In the genomic region with DNA sequence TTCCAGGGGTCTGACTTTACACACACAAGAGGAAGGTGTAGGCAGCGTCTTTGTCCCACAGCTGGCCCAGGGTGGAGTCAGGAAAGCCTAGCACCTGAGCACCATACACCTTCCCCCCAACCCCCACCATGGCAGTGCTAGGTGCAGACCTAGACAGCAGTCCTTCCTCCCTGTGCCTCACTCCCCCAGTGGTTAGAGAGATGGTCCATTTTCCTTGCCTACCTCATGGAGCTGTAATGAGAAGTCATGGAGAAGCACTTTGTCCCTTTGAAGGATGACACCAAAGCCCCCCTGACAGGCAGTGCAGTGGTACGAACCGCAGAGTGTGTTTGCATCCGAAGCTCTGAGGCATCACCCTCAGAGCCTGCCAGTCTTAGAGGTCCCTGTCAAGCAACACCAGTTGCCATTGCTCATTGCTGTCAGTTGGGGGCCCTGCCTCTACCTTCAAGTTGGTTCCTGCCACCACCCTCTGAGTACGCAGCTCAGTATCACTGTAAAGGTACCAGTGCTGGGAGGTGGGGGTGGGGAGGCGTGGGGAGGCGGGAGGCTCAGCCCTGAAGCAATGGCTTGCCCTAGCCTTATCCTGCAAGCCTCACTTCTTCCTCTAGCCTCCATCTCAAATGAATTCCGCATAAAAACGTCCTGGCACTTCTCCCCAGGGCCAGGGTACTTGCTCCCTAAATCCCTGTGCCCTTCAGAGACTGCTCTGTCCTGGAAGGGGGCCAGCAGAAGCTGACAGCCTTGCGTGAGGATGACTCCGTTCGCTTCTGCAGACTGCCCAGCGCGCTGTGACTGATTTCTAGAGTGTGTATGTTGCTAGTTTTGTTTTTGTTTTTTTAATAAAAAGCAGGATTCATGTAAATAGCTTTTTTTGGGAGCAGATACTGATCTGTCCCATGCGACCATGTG, we compare ENCODE assay signal across 8 mouse cellular contexts. TPM values are rescaled to one million over a fixed set of nuclear protein-coding genes. Genes with fewer than 3 reads are reported as not detected.
A peak's percentile ranks its signal among the peaks of the same experiment; 100 is the strongest.
DNase-seq lines count a peak whose midpoint lies in the region; ATAC-seq and TF ChIP-seq lines count a peak whose summit lies in the region.

No protein-coding gene starts in this region.

- H3K27me3 ChIP-seq in heart, embryonic 11.5 days (ENCODE audit: control insufficient read depth, insufficient read depth, low read length): no peaks in the 10 kb centered on the region
- no peaks in the 10 kb centered on the region for H3K27me3 ChIP-seq in ES-Bruce4 (ENCODE audit: control insufficient read depth, insufficient read depth, low read length, poor library complexity, severe bottlenecking)
- H3K27me3 ChIP-seq in heart, embryonic 15.5 days: no peaks in the 10 kb centered on the region
- no peaks in the 10 kb centered on the region for H3K27me3 ChIP-seq in limb, embryonic 13.5 days

- peak overlapping the region; percentile 77 for H3K9ac ChIP-seq in heart, embryonic 11.5 days (ENCODE audit: low read depth, low read length)
- H3K9ac ChIP-seq in ES-Bruce4 (ENCODE audit: low read depth, poor library complexity, severe bottlenecking): peak overlapping the region; percentile 74
- peak overlapping the region; percentile 52 for H3K9ac ChIP-seq in heart, embryonic 15.5 days
- peak overlapping the region; percentile 75 for H3K9ac ChIP-seq in limb, embryonic 13.5 days

- no peak for DNase-seq in heart, adult 8-10 months (ENCODE audit: low spot score)
- peak; percentile 52 for DNase-seq in cerebellum, adult 9-10 months
- peak; percentile 43 for DNase-seq in neural tube, embryonic 10.5 days (ENCODE audit: extremely low spot score, low spot score)
- no peak for DNase-seq in c-Kit-positive CD71-positive TER-119-positive erythroid progenitor cells, embryonic 14.5 days (ENCODE audit: low spot score)

- peak overlapping the region; percentile 51 for H3K4me3 ChIP-seq in heart, embryonic 11.5 days (ENCODE audit: low read depth, low read length)
- H3K4me3 ChIP-seq in ES-Bruce4 (ENCODE audit: low read depth, low read length): peak overlapping the region; percentile 46
- H3K4me3 ChIP-seq in heart, embryonic 15.5 days: peak overlapping the region; percentile 48
- peak overlapping the region; percentile 57 for H3K4me3 ChIP-seq in limb, embryonic 13.5 days

- H3K27ac ChIP-seq in heart, embryonic 11.5 days (ENCODE audit: low read depth, low read length): peak overlapping the region; percentile 82
- H3K27ac ChIP-seq in ES-Bruce4 (ENCODE audit: insufficient read depth, low read length): peak overlapping the region; percentile 51
- H3K27ac ChIP-seq in heart, embryonic 15.5 days: peak overlapping the region; percentile 91
- peak overlapping the region; percentile 82; the same call in 1 of the 2 replicates for H3K27ac ChIP-seq in limb, embryonic 13.5 days

- TF ChIP-seq CTCF in ES-Bruce4 (IDR thresholded peaks at IDR 0.05; ENCODE audit: low read depth, low read length): peak; percentile 13

- peak; percentile 36; the same call in 1 of the 2 replicates for ATAC-seq in heart, embryonic 11.5 days (replicated peaks; ENCODE audit: insufficient number of reproducible peaks, low FRiP score, low TSS enrichment)
- ATAC-seq in heart, embryonic 15.5 days (replicated peaks; ENCODE audit: insufficient number of reproducible peaks, insufficient read depth, low FRiP score, low read depth): 0 out of 2 replicates have a peak, but pooled peaks have one; percentile 16
- peak; percentile 37; the same call in 1 of the 2 replicates for ATAC-seq in limb, embryonic 13.5 days (ENCODE audit: low FRiP score, low read depth)

- 10% methylated on average over 15 of the region's 15 CpGs for WGBS in heart, embryonic 11.5 days (ENCODE audit: insufficient replicate concordance)
- 9% methylated on average over 15 of the region's 15 CpGs for WGBS in heart, embryonic 15.5 days
- 11% methylated on average over 15 of the region's 15 CpGs for WGBS in limb, embryonic 13.5 days

- peaks cover 16% of the 10 kb centered on the region for H3K4me1 ChIP-seq in heart, embryonic 11.5 days (ENCODE audit: control insufficient read depth, insufficient read depth, low read length)
- H3K4me1 ChIP-seq in ES-Bruce4 (ENCODE audit: control insufficient read depth, insufficient read depth, low read length): peaks cover 8% of the 10 kb centered on the region
- H3K4me1 ChIP-seq in heart, embryonic 15.5 days (replicated peaks): peaks cover 20% of the 10 kb centered on the region
- H3K4me1 ChIP-seq in limb, embryonic 13.5 days: peaks cover 22% of the 10 kb centered on the region

- no peak for TF ChIP-seq EP300 in ES-Bruce4 (IDR thresholded peaks at IDR 0.05; ENCODE audit: insufficient read depth, low read depth, low read length)

- TF ChIP-seq POLR2A in ES-Bruce4 (IDR thresholded peaks at IDR 0.05; ENCODE audit: insufficient read depth, low read length): no peak

- 0 out of 2 replicates have a peak, but pooled peaks cover 4% of the 10 kb centered on the region for H3K36me3 ChIP-seq in heart, embryonic 11.5 days (ENCODE audit: control insufficient read depth, insufficient read depth, low read length)
- H3K36me3 ChIP-seq in ES-Bruce4 (ENCODE audit: control insufficient read depth, insufficient read depth, low read length, poor library complexity, severe bottlenecking): no peaks in the 10 kb centered on the region
- peaks cover 18% of the 10 kb centered on the region for H3K36me3 ChIP-seq in heart, embryonic 15.5 days
- H3K36me3 ChIP-seq in limb, embryonic 13.5 days: peaks cover 33% of the 10 kb centered on the region

- peak overlapping the region; percentile 93 for H3K4me2 ChIP-seq in heart, embryonic 11.5 days
- peak overlapping the region; percentile 79 for H3K4me2 ChIP-seq in heart, embryonic 15.5 days
- H3K4me2 ChIP-seq in limb, embryonic 13.5 days (replicated peaks): peak overlapping the region; percentile 98

- H3K9me3 ChIP-seq in heart, embryonic 11.5 days (replicated peaks; ENCODE audit: control insufficient read depth, low read length): no peaks in the 10 kb centered on the region
- H3K9me3 ChIP-seq in ES-Bruce4 (replicated peaks; ENCODE audit: control insufficient read depth, insufficient read depth, low read length, poor library complexity, severe bottlenecking): no peaks in the 10 kb centered on the region
- H3K9me3 ChIP-seq in heart, embryonic 15.5 days (replicated peaks): no peaks in the 10 kb centered on the region
- H3K9me3 ChIP-seq in limb, embryonic 13.5 days: no peaks in the 10 kb centered on the region

RNA-seq across cellular contexts. Expression of a gene that starts 0.6 kb away (rescaled TPM):
- polyA plus RNA-seq in heart, embryonic 11.5 days (2014; fragmentation: Nextera tagmentation; extraction: Ambion mirVana): 0.16 TPM in 1 of 2 replicates, not detected in the other
- not detected for total RNA-seq in heart, adult 8-10 months (2022)
- polyA plus RNA-seq in ES-Bruce4 (2011; ENCODE audit: insufficient read depth, insufficient read length, low read depth, missing spikeins): not detected in 2 replicates
- not detected in 2 replicates for polyA plus RNA-seq in heart, embryonic 15.5 days (2015; fragmentation: Nextera tagmentation; extraction: Ambion mirVana)
- 0.14 TPM in 1 of 2 replicates, not detected in the other for polyA plus RNA-seq in limb, embryonic 13.5 days (2015; fragmentation: Nextera tagmentation; extraction: Ambion mirVana)

RNA-seq across cellular contexts. Expression of a gene that starts 24.4 kb away (rescaled TPM):
- polyA plus RNA-seq in heart, embryonic 11.5 days (2014; fragmentation: Nextera tagmentation; extraction: Ambion mirVana): 12.3 and 14.7 TPM in 2 replicates
- total RNA-seq in heart, adult 8-10 months (2022): 10 to 100 TPM; 45.0 to 47.2 (median 46.1) TPM
- 100 and 108 TPM in 2 replicates for polyA plus RNA-seq in ES-Bruce4 (2011; ENCODE audit: insufficient read depth, insufficient read length, low read depth, missing spikeins)
- 11.3 and 11.4 TPM in 2 replicates for polyA plus RNA-seq in heart, embryonic 15.5 days (2015; fragmentation: Nextera tagmentation; extraction: Ambion mirVana)
- polyA plus RNA-seq in limb, embryonic 13.5 days (2015; fragmentation: Nextera tagmentation; extraction: Ambion mirVana): 17.8 and 18.7 TPM in 2 replicates

RNA-seq across cellular contexts. Expression of a gene that starts 59.4 kb away (rescaled TPM):
- 7.3 and 11.3 TPM in 2 replicates for polyA plus RNA-seq in heart, embryonic 11.5 days (2014; fragmentation: Nextera tagmentation; extraction: Ambion mirVana)
- total RNA-seq in heart, adult 8-10 months (2022): 10 to 100 TPM; 30.4 to 38.2 (median 36.1) TPM
- 20.7 and 23.8 TPM in 2 replicates for polyA plus RNA-seq in ES-Bruce4 (2011; ENCODE audit: insufficient read depth, insufficient read length, low read depth, missing spikeins)
- 6.9 and 9.0 TPM in 2 replicates for polyA plus RNA-seq in heart, embryonic 15.5 days (2015; fragmentation: Nextera tagmentation; extraction: Ambion mirVana)
- polyA plus RNA-seq in limb, embryonic 13.5 days (2015; fragmentation: Nextera tagmentation; extraction: Ambion mirVana): 14.2 and 16.7 TPM in 2 replicates

Comparison
In these comparisons a context has a peak if more than half of its experiments do, and no peak if none do; other contexts are left out.
1. DNase-seq: peak in cerebellum, adult 9-10 months (single experiment) and neural tube, embryonic 10.5 days (single experiment); none in heart, adult 8-10 months (single experiment) and c-Kit-positive CD71-positive TER-119-positive erythroid progenitor cells, embryonic 14.5 days (single experiment).
2. Peak in every context shown above with its lines, with median percentiles within 50 percentile points of each other: ATAC-seq, H3K27ac ChIP-seq, H3K4me2 ChIP-seq, H3K4me3 ChIP-seq and H3K9ac ChIP-seq.